Mouse (Mus musculus) monocyte, adult 5-6 weeks (primary cell): ENCODE measurements around the gene Ghrhr. TPM values are rescaled to one million over a fixed set of nuclear protein-coding genes. Genes with fewer than 3 reads are reported as not detected.

Source experiments
- ATAC-seq: fragments of 153-309, 156-312 bp; replicated peaks from 2 replicates; pipeline ENCODE4 v1.8.0; 2017; ENCODE audit warnings: mild to moderate bottlenecking; ENCODE audit not compliant: low TSS enrichment, insufficient number of reproducible peaks, severe bottlenecking, poor library complexity, low FRiP score
- total RNA-seq: library from RNA; stranded (forward); fragments of 200-1000, 200-491, 200-594 nt; gene quantifications from 3 replicates; pipeline ENCODE4 v1.2.3, GENCODE M21; 2017

Ghrhr gene
- not detected in 3 replicates for total RNA-seq

GRCm38 (mm10) chr6:55376076-55376475 lies at the start of gene Ghrhr:
Gene Ghrhr, plus strand, starts transcription at chr6:55376295.
- ATAC-seq, result no peak

- ATAC-seq, result no peak
Observed at GRCm38 (mm10) chr6:55326299-55326698, 49.8 kb upstream of the Ghrhr start.

- no peak for ATAC-seq
Observed at GRCm38 (mm10) chr6:55327326-55327725, 48.8 kb upstream of the Ghrhr start.

DNA sequence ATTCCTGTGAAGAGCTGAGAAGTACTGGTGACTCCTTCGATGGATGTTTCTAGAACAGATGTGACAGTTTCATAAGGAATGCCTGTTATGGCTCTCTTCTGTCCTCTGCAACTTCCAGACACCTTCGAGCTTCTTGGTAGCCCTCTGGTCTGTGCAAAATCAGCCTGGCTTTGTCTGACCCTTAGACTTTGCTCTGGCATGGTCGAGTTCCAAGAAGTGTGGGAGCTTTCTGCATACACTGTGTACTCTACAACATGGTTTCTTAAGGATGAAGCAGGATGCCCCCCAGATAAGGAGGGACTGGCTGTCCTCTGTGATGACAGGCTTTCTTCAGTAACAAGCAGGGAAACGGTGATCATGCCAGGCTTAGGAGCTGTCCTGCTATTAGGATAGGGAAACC lies 47.9 kb upstream of the Ghrhr start:
- no peak for ATAC-seq

DNA sequence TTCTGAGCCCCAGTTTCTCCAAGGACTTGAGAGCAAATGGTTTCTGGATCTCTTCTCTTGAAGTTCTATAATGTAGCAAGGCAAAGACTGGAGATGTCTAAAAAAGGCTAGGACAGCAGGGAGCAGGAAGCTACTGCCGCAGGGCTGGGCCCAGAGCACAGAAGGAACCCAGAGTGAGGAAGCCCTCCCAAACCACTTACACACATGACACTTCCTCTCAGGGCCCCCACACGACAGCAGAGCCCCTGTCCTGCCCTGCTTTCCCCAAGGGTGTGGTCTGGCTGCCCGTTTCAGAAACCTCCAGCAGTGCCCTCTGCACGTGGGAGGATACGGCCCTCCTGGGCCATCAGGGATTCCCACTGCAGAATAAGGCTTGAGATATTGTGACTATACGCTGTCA lies 44.8 kb upstream of the Ghrhr start:
- ATAC-seq, result no peak; the same call in 1 of the 2 replicates

DNA sequence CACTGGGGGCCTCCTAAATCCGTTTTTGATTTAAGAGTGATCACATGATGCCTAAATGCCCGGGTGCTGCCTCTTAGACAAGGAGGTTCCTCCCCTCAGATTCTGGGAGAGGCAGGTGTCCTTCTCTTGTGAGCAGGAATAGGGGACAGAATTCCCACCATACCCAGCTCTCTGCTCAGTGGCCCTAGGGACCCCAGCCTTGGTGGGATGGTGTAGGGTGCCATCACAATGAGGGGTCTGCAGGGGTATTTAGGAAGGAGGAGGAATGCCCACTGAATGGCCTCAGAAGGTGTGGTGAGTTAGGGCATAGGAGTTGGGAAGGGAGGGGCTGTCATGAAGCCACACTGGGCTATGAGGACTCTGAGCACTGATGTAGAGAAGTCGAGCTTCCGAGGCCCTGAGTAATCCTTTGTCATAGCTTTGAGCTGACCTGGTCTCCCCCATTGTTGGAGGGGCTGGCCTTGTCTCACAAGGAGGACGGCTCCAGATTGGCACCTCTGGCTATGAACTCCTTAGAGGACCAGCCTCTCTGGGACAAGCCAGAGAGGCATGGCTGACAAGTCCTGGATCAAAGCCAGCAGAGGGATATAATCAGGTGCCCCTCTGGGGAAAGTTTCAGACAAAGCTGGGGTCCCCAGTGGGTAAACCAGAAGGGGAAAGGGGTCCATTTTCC lies 43.9 kb upstream of the Ghrhr start:
- ATAC-seq, result no peak

DNA sequence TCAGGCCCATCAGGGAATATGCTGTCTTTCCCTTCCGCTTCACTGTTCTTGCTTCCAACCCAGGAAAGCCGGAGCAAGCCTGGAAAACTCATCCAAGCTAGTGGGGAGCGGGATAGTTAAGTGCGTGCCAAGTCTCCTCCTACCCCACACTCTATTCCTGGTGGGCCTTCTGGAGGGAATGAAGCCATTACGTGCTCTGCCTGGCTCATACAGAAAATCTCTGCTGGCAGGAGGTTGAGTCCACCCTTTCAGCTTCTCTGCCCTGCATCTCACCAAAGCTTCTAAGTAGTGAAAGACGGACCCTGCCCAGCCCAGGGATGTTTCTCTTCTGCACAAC lies 43.4 kb upstream of the Ghrhr start:
- no peak for ATAC-seq

GRCm38 (mm10) chr6:55335989-55336514 lies 40.0 kb upstream of the Ghrhr start, which contains the start of gene Aqp1:
Gene Aqp1, plus strand, starts transcription at chr6:55336432.
- no peak for ATAC-seq

- ATAC-seq, result no peak
Observed at GRCm38 (mm10) chr6:55337242-55337641, 38.9 kb upstream of the Ghrhr start.

GRCm38 (mm10) chr6:55338077-55338476 lies 38.0 kb upstream of the Ghrhr start:
- no peak for ATAC-seq

DNA sequence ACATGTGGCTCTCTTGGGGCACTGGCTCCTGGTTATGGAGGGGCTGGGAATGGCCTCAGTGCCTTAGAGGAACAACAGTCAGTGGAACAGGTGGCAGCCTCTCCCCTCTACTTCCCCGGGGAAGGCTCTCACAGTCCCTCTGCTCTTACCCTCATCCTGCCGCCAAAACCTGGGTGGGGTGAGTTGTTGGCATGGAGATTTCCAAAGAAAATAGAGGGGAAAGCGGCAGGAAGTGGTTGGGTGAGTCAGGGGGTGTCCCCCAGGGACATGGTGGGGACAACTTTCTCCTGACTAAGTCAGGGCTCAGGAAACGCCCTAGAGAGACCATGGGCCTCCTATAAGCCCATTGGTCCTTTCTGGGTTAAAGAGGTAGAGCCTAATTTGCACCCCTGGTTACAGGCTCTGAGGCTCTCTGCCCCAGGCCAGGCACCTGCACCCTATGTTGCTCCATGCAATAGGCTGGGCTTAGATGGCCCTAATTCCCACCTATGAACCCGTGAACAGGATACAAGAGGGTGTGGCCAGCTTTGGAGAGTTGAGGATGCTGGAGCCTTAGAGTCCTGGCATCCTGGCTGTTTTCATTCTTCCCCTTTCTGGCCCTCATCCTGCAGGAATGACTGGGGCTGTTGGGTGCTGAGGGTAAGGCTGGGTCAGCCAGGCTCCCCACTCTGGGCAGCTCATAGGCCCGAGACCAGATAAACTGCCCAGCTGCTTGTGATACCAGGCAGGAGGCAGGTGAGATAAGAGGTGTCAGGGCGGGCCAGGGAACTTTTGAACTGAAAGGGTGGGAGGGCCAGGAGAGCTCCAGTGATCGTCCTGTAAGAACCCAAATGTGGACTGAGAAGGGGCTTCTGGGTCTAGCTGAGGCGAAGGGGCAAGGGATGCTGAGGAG lies 36.9 kb upstream of the Ghrhr start:
- no peak for ATAC-seq

GRCm38 (mm10) chr6:55341688-55342087 lies 34.4 kb upstream of the Ghrhr start:
- no peak for ATAC-seq

- ATAC-seq, result no peak
Observed at GRCm38 (mm10) chr6:55342328-55342727, 33.8 kb upstream of the Ghrhr start.

DNA sequence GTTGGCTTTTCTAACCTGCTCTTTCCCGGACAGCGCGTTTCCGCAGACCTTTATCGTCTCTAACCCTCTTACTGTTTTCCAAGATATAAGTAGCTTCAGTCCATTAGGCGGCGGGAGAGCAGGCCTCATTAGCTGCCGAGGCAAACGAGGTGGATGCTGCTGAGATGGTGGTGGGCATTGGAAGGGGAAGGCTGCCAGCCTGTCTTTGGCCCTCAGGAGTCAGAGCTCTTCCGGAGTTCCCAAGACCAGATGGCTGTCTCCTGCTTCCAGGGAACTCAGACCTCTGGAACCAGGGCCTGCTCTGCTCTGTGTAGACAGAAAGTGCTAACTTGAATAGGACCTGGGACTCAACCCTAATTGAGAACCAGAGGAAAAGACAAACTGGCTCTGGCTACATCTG lies 32.6 kb upstream of the Ghrhr start:
- ATAC-seq, result no peak

DNA sequence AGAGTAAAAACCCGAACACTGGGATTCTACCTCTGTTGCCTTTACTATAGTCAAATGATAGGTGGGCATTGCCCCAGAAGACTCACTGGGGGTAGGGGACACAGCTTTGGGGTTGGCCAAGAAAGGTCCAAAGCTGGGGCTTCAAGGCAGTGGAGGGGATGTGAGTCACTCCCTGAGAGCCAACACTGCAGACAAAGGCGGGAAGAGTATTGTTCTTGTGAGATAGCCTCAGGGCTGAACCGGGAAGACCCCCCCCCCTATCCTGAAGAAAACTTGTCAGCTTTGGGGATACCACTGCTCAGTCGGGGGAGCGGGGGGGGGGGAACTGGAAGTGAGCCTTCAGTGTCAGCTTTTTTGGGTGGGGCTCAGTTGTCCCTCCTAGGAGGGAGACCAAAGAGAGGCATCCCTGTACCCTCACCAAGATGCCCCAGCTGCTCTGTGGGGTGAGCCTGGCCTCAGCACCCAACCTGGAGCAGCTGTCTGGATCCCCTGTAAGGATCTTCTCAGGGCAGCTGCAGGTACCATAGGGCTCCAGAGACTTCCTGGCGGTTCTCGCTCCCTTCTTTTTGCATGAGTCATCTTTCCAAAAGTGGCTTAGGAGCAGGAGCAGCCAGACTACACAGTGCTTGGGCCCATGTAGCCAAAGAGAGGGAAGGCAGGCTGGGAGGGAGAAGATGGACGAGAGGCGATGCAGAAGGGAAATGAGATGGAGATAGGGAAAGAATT lies 31.6 kb upstream of the Ghrhr start:
- ATAC-seq, result no peak

GRCm38 (mm10) chr6:55345264-55345663 lies 30.8 kb upstream of the Ghrhr start:
- ATAC-seq, result no peak

DNA sequence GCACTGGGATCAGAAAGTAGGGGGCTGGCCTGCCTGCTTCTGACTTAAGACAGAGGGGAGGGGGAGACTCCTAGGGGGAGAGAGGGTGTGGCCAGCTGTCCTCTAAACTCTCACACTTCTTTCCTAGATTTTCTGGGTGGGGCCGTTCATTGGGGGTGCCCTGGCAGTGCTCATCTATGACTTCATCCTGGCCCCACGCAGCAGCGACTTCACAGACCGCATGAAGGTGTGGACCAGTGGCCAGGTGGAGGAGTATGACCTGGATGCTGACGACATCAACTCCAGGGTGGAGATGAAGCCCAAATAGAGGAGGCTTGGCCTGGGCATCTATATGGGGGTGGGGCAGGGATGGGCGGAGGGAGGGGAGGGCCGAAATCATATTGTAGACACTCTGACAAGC lies 29.6 kb upstream of the Ghrhr start:
- ATAC-seq, result no peak

GRCm38 (mm10) chr6:55347711-55348571 lies 28.2 kb upstream of the Ghrhr start:
- ATAC-seq, result no peak
